Mouse (Mus musculus) adrenal gland, adult 2 months (tissue): ENCODE measurements at regions not wholly inside any gene's neighbourhood (a gene's known extent, or its start where the extent isn't known, plus 50 kb on each side); places are given as distances from the start of the nearest gene placed in this dataset.

Source experiments
- DNase-seq: peaks from one replicate; pipeline ENCODE4 v3.0.0; 2021

DNA sequence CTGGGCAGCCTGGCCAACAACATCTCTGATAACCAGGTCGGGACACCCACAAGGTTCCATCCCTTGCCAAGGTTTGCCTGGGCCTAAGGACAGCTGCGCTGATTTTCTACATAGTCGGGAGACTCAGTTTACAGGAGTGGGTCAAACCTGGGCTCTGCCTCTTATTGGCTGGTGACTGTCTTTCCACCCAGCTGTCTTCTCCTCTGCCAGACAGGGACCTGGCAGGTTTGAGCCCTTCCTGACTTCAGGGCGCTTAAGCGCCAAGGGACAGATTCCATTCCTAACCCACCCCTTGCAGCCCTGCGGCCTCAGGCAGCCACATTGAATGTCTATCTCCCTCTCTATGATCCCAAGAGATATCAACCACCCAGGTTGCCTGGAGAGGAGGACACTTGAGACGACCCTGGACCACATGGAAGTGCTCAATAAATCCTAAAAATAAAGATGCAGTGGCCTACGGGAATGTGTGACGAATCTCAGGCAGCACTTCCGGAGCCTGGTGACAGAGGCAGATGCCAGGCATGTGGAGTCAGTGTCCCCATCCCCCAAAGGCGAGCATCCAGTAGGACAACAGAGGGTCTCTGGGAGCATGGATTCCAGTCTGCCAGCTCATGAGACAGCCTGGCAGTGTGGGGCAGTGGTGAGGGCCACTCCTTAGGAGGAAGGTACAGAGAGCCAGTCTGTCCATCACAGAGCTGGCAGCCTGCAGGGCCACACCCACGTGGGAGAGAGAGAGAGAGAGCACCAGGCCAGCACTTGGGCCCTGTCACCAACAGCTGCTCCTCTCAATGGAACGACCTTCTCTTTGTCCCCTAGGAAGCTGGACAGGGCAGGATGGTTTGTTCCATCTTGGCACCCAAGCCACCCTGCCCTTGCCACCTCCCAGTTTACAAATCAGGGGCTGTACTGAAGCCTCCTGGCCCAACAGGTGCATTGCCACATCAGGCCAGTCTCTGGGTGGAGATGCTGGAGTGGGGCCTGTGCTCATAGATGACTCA, 63.8 kb upstream of the Slc6a6 start:
- DNase-seq = no peak

DNA sequence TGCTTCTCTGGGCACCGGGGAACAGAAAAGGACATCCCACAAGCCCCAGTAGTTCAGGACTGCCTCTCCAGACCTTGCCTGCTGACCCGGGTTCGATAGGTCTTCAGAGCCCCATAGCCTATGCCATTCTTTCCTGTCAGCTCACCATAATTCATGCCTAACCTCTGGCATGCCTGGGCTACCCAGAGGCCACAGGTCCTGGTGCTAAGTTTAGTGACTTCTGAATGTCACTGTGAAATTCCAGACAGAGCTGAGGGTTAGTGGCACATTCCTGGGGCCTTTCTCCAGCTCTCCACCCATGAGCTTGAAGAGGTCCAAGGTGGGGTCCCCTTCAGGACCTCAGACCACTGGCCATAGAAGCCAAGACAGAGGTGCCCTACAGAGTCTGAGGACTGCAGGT, 62.4 kb upstream of the Slc6a6 start:
- DNase-seq = no peak

DNA sequence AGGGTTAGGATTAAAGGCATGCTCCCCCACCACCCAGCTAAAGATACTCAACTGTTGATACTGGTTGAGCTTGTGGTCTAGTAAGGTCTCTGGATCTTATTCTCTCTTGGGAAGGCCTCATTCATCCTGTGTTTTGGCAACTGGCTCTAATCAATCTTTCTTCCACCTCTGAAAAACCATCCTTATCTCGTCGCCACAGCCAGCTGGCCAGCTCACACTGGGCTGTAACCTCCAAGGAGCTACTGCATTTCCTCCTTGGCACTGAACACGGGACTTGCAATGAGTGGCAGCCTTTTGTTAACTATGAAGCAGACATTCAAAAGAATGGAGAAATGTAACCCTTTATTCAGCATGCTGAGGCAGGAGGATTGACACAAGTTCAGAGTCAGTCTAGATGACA, 61.4 kb upstream of the Slc6a6 start:
- no peak for DNase-seq

DNA sequence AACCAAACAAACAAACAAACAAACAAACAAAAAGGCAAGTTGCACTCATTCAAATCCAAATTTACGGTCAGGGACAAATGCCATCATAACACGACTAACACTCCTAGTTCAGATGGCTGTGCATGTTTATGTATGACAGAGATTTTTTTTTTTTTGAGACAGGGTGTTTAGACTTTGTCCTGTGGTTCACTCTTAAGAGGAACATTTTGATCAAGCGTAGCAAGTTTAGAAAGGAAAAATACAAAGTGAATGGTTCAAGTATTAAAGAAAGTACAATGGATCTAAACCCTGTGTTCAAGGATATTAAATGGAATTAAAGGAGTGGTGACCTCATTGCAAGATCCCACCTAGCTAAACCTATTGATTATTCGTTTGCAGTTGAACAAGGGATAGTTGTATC, 60.2 kb upstream of the Slc6a6 start:
- DNase-seq = no peak

DNA sequence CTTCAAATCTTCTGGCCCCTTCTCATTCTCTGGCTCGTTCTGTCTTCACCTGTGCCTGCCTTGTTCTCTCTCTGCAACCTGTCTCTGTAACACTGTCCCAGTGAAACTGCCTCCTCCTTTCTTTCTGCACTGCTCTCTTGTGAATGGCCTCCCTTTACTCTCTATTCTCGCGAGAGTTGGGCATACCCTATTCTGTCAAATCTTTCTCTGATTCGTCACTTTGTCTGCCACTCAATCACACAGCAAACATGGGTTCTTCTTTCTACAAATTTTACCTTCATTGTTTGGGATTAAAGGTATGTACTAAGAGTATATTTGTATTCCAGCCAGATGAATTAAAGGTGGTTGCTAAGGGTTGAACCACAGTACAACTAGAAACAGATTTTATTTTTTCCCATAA, 54.6 kb upstream of the Slc6a6 start:
- no peak for DNase-seq

DNA sequence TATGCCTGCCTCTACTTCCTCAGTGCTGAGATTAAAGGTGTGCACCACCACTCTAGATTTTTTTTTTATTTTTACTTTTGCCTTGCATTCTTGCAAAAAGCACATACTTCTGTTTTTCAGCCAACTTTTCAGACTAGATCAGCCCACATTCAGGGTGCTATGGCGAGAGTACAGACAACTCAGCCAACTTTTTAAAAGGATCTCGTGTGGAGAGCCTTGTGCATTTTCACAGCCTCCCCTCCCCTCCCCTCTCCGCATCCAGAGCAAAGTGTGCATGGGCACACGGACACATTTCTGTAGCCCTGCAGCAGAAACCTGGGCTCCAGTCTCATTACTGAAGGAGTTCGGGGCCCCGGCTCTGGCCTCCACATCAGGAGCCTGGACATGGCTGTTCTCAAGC, 52.6 kb upstream of the Slc6a6 start:
- DNase-seq = no peak
